Mouse (Mus musculus): ENCODE measurements around the gene Dclre1b. TPM values are rescaled to one million over a fixed set of nuclear protein-coding genes. Genes with fewer than 3 reads are reported as not detected.

The Dclre1b gene
- 9.1 and 17.6 TPM in 2 replicates for polyA plus RNA-seq (2011; ENCODE audit: insufficient read depth, insufficient read length, low replicate concordance, missing spikeins)

- H3K27ac ChIP-seq (ENCODE audit: control insufficient read depth, insufficient read depth, low read depth, low read length, poor library complexity), result peak within 1 kb of the TSS; percentile 97
- peaks cover 2% of the 10 kb centered on the region; the same call in 1 of the 2 replicates for H3K4me1 ChIP-seq (ENCODE audit: control insufficient read depth, insufficient read depth, low read length)
- no peak for TF ChIP-seq CTCF (IDR thresholded peaks at IDR 0.05; ENCODE audit: control insufficient read depth, insufficient read depth, low read length)
- TF ChIP-seq POLR2A (IDR thresholded peaks at IDR 0.05; ENCODE audit: borderline replicate concordance, control insufficient read depth, low read depth, low read length), result peak; percentile 70
- H3K4me3 ChIP-seq (replicated peaks; ENCODE audit: control insufficient read depth, low read depth, low read length), result peak within 1 kb of the TSS; percentile 97
- under 1% methylated on average over 68 of the region's 70 CpGs for WGBS
These were observed at the start of gene Dclre1b, which contains the start of the genes Ap4b1 and Gm43064 for GRCm38 (mm10) chr3:103808891-103809798. Dclre1b (minus strand) TSS chr3:103809444. Ap4b1 (plus strand) TSS chr3:103809520. Gm43064 (plus strand) TSS chr3:103809573.

GRCm38 (mm10) chr3:103857977-103858563, 48.8 kb upstream of the Dclre1b start:
- no peak for TF ChIP-seq POLR2A (IDR thresholded peaks at IDR 0.05; ENCODE audit: borderline replicate concordance, control insufficient read depth, low read depth, low read length)
- no peak for TF ChIP-seq CTCF (IDR thresholded peaks at IDR 0.05; ENCODE audit: control insufficient read depth, insufficient read depth, low read length)
- Histone ChIP-seq H3K4me3 (replicated peaks; ENCODE audit: control insufficient read depth, low read depth, low read length) (no peak overlapping the region), H3K27ac (ENCODE audit: control insufficient read depth, insufficient read depth, low read depth, low read length, poor library complexity) (peak overlapping the region; percentile 25; the same call in 1 of the 2 replicates), H3K4me1 (ENCODE audit: control insufficient read depth, insufficient read depth, low read length) (peaks cover 6% of the 10 kb centered on the region)
- 65% methylated on average over 6 of the region's 6 CpGs for WGBS

- H3K4me3 ChIP-seq (replicated peaks; ENCODE audit: control insufficient read depth, low read depth, low read length), result no peak overlapping the region
- 43% methylated on average over 7 of the region's 7 CpGs for WGBS
- peaks cover 6% of the 10 kb centered on the region for H3K4me1 ChIP-seq (ENCODE audit: control insufficient read depth, insufficient read depth, low read length)
- no peak overlapping the region for H3K27ac ChIP-seq (ENCODE audit: control insufficient read depth, insufficient read depth, low read depth, low read length, poor library complexity)
- TF ChIP-seq CTCF (IDR thresholded peaks at IDR 0.05; ENCODE audit: control insufficient read depth, insufficient read depth, low read length) (no peak), POLR2A (IDR thresholded peaks at IDR 0.05; ENCODE audit: borderline replicate concordance, control insufficient read depth, low read depth, low read length) (no peak)
These were observed 48.0 kb upstream of the Dclre1b start for GRCm38 (mm10) chr3:103857036-103857805.

GRCm38 (mm10) chr3:103853804-103854203, 44.6 kb upstream of the Dclre1b start:
- 80% methylated on average over 8 of the region's 8 CpGs for WGBS
- Histone ChIP-seq H3K4me3 (replicated peaks; ENCODE audit: control insufficient read depth, low read depth, low read length) (no peak overlapping the region), H3K27ac (ENCODE audit: control insufficient read depth, insufficient read depth, low read depth, low read length, poor library complexity) (no peak overlapping the region), H3K4me1 (ENCODE audit: control insufficient read depth, insufficient read depth, low read length) (peaks cover 6% of the 10 kb centered on the region)
- TF ChIP-seq POLR2A (IDR thresholded peaks at IDR 0.05; ENCODE audit: borderline replicate concordance, control insufficient read depth, low read depth, low read length), result no peak
- TF ChIP-seq CTCF (IDR thresholded peaks at IDR 0.05; ENCODE audit: control insufficient read depth, insufficient read depth, low read length), result no peak

- Histone ChIP-seq H3K4me1 (ENCODE audit: control insufficient read depth, insufficient read depth, low read length) (peaks cover 4% of the 10 kb centered on the region), H3K4me3 (replicated peaks; ENCODE audit: control insufficient read depth, low read depth, low read length) (no peak overlapping the region), H3K27ac (ENCODE audit: control insufficient read depth, insufficient read depth, low read depth, low read length, poor library complexity) (no peak overlapping the region)
- TF ChIP-seq POLR2A (IDR thresholded peaks at IDR 0.05; ENCODE audit: borderline replicate concordance, control insufficient read depth, low read depth, low read length) (no peak), CTCF (IDR thresholded peaks at IDR 0.05; ENCODE audit: control insufficient read depth, insufficient read depth, low read length) (peak; percentile 48)
- 16% methylated on average over 3 of the region's 3 CpGs for WGBS
These were observed 43.5 kb upstream of the Dclre1b start for GRCm38 (mm10) chr3:103852565-103853299.

- TF ChIP-seq POLR2A (IDR thresholded peaks at IDR 0.05; ENCODE audit: borderline replicate concordance, control insufficient read depth, low read depth, low read length), result no peak
- H3K4me3 ChIP-seq (replicated peaks; ENCODE audit: control insufficient read depth, low read depth, low read length), result no peak overlapping the region
- no peak overlapping the region for H3K27ac ChIP-seq (ENCODE audit: control insufficient read depth, insufficient read depth, low read depth, low read length, poor library complexity)
- H3K4me1 ChIP-seq (ENCODE audit: control insufficient read depth, insufficient read depth, low read length), result peaks cover 1% of the 10 kb centered on the region; the same call in 1 of the 2 replicates
- 72% methylated on average over 8 of the region's 8 CpGs for WGBS
These were observed 42.6 kb upstream of the Dclre1b start for GRCm38 (mm10) chr3:103851882-103852281.

- TF ChIP-seq CTCF (IDR thresholded peaks at IDR 0.05; ENCODE audit: control insufficient read depth, insufficient read depth, low read length), result no peak
- TF ChIP-seq POLR2A (IDR thresholded peaks at IDR 0.05; ENCODE audit: borderline replicate concordance, control insufficient read depth, low read depth, low read length), result no peak
- Histone ChIP-seq H3K4me1 (ENCODE audit: control insufficient read depth, insufficient read depth, low read length) (no peaks in the 10 kb centered on the region; the same call in 1 of the 2 replicates), H3K4me3 (replicated peaks; ENCODE audit: control insufficient read depth, low read depth, low read length) (no peak overlapping the region), H3K27ac (ENCODE audit: control insufficient read depth, insufficient read depth, low read depth, low read length, poor library complexity) (no peak overlapping the region)
- WGBS, result 86% methylated on average over 6 of the region's 6 CpGs
These were observed 42.2 kb upstream of the Dclre1b start for GRCm38 (mm10) chr3:103851481-103851880.

All from bone marrow, adult 2 months (tissue).